Mouse (Mus musculus): Measurements from ENCODE around the gene Nup160.

Gene Nup160

DNA sequence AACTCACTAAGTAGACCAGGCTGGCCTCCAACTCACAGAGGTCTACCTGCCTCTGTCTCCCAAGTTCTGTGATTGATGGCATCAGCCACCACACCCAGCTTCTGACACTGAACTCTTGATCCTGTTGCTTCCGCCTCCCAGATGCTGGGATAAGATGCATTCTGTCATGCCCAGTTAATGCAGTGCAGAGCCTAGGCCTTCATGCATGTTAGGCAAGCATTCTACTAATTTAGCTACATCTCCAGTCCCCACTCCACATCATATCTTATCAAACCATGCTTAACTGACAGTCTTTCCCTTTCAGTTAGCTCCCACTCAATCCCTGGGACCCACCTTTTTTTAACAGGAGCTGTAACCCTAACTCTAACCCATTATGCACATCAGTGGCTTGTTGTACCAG lies 16.1 kb upstream of the Nup160 start:
- CTCF ChIA-PET, result no interaction called here

DNA sequence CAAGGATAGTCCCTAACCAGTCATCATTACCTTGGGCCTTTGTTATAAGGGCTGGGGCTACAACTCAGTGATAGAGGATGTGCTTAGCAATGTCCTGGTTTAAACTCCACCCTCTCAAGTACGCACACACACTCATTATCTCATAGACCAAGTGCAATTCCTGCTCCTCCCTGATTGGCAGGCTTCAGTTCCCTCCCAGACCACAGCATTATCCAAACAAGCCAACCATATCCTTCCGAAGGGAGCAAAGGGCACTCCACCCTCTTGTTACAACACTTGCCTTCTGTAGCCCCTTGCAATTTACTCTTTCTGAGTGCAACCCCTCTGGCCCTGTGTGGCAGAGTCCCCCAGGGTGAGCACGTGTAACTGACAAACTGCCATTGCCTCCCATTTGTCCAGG lies 15.6 kb upstream of the Nup160 start:
- CTCF ChIA-PET, result no interaction called here

GRCm38 (mm10) chr2:90666591-90667387 lies 10.2 kb upstream of the Nup160 start:
- CTCF ChIA-PET, result interaction anchor here (1.2 kb wide), 1 partner anchor 19 kb away, joined by 3 read pairs; no protein-coding TSS in a partner anchor

DNA sequence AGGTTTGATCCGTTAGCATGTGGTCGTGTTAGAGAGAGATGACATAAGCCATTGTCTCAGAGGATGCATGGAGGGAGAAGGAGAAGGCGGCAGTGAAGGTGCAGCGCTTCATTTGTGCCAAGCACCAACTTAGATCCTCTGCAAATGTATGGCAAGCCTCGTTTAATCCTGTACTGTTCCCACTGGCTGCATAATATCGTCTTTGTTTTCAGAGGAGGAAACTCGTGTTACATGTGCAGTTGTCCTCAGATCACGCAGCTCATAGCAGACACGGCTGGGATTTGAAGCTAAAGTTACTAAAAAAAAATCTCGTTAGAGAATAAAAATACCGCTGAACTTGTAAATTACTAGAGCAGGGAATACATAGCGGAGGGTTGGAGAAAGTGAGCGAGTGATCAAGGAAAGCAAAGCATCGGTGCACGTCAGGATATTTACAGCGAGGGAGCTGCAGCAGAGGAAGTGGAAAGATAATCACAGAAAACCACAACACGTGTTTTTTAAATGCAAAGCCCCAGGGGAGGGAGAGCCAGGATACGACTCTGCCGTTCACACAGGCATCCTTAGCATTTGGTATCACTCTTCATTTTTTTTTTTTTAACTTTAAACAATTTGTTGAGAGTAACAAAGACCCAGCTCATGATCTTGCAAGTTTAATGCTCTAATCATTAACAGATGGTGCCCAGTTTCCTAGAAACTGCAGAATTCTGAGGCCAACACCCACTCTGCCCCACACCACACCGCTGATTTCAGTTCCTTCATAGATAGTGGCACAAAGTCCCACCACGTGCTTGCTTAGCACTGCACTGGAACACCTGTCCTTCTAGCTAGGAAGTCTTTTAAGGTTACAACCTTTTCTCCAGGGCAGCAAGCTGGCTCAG lies 9.4 kb upstream of the Nup160 start:
- CTCF ChIA-PET, result interaction anchor here (1.2 kb wide), 1 partner anchor 19 kb away, joined by 3 read pairs; no protein-coding TSS in a partner anchor

DNA sequence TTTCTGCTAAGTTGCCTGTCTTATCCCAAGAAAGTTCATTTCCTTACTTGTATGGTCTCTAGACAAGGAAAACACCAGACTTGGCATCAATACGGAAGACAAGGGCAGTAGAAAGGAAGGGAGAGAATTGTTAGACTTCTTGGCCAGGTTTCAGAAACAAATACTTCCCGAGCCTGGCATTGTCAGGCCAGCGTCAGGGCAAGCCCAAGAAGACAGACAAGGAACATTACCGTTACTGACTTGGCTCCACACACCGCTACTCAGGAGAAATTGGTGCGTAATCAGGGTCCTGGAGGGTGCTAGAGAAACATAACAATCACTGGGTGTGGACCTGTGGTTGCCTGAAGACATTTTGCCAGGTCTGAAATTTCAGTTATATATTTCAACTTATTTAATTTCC lies 6.7 kb upstream of the Nup160 start:
- CTCF ChIA-PET, result interaction anchor here (1.0 to 1.1 kb wide), 2 partner anchors 13 to 140 kb away, joined by 3 read pairs; no protein-coding TSS in a partner anchor

DNA sequence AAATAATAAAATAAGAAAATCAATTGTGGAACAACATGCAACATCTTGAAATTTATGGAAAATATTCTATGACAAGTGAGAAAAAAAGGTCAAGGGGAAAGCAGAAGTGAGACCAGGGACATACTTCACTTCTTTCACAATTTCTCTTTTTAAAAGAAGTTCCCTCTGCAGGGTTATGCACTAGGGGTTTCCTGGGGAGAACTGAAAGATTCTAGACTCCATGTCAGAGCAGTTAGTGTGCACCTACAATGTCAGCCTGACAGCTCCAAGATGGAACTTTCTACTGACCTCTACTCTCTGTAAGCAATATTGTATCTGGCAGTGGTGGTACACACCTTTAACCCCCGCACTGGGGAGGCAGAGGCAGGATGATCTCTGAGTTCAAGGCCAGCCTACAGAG lies 3.7 kb upstream of the Nup160 start:
- CTCF ChIA-PET, result no interaction called here

DNA sequence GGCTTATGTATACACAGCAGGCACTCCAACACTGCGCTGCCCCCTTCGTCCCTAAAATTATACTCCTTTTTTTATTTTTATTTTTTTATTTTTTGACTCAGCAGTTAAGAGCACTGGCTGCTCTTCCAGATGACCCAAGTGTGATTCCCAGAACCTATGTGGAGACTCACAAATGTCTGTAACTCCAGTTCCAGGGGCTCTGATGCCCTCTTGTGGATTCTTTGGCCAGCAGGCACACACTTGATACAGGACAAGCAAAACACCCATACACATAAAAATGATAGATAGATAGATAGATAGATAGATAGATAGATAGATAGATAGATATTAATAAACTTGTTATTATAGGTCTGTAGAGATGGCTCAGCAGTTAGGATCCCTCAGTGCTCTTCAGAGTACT lies 2.5 kb upstream of the Nup160 start:
- CTCF ChIA-PET, result no interaction called here

- CTCF ChIA-PET, result interaction anchor here (0.6 to 1.0 kb wide), 3 partner anchors 16 to 102 kb away, joined by 3 to 11 read pairs (median 4); no protein-coding TSS in a partner anchor
These were observed 1.5 kb upstream of the Nup160 start for GRCm38 (mm10) chr2:90675488-90675887.

DNA sequence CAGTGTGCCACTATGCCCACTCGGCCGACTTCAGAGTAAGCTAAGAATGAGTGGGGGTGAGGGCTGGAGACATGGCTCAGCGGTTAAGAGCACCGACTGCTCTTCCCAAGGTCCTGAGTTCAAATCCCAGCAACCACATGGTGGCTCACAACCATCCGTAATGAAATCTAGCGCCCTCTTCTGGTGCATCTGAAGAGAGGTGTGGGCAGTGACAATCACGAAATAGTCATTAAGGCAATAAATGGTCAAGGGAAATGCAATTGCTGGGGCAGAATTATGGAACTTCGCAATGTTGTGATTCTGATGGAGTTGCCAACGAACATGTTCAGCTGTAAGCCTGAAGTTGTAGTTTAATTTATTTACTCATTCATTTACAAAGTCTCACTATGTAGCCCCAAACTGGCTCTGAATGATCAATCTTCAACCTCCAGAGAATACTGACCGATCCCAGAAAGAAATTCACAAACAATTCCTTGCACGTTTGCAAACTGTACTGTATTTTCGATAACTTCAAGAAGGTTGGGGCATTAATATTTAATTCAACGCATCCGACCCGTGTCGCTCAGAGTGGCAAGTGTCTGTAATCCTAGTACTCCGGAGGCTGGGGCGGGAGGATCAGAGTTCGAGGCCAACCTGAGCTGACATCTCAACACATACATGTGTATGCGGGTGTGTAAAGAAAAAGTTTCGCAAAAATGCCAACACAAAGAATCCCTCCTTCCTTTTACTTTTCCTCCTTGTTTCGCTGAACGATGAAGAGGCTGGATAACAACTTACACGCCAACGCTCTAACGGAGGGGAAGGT lies 1.4 kb downstream of the Nup160 start:
- CTCF ChIA-PET, result interaction anchor here (0.6 to 0.8 kb wide), 3 partner anchors 105 to 193 kb away, joined by 3 to 10 read pairs (median 3); no protein-coding TSS in a partner anchor

DNA sequence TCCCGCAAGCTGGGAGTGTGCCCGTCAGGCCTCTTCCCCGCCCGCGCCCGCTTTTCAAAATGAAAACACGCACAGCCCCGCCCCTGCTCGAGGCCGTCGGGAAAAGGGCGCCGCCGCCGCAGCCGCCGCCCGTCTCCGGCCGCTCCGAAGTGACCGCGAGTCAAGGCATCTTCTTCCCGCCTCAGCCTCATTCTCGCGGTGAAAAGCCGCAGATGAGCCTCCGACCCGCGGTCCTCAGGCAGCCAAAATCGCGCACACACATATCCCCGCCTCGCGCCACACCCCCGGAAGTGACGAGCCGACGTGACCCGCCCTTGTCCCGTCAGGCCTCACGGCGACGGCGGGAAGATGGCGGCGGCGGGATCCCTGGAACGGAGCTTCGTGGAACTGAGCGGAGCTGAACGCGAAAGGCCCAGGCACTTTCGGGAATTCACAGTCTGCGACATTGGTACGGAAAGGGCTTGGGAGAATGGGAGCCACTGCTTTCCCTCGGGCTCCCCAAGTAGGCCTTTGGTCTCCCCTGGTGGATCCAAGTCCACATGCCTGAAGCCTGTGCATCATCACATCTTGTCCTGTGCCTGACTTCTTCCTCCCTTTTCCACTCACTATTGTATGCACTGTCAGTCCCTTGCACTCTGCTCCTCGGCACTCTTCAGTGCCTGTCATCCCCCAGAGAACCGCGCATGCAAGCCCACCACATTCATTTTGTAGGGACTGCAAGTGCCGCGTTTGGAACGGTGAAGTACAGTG lies 2.2 kb downstream of the Nup160 start:
- CTCF ChIA-PET, result interaction anchor here (0.6 kb wide), 1 partner anchor 193 kb away, joined by 3 read pairs; no protein-coding TSS in a partner anchor

- CTCF ChIA-PET, result no interaction called here
These were observed 23.9 kb downstream of the Nup160 start for GRCm38 (mm10) chr2:90700943-90701342.

DNA sequence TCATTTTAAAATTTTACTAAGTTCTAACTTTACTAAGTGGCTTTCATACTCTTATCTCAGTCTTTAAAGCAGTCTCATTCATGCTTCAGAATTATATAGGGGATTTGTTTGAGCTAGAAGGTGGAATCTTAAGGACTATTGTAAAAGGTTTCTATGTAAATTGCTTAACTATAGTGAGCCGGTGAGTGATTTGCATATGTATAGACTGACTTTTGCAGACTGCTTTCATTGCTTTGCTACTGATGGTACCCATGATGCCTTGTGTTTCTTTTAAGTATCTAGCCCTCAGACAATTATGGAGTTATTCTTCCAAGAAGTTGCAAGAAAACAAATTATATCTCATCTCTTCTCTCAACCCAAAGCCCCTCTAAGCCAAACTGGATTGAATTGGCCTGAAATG lies 31.5 kb downstream of the Nup160 start:
- CTCF ChIA-PET, result no interaction called here

DNA sequence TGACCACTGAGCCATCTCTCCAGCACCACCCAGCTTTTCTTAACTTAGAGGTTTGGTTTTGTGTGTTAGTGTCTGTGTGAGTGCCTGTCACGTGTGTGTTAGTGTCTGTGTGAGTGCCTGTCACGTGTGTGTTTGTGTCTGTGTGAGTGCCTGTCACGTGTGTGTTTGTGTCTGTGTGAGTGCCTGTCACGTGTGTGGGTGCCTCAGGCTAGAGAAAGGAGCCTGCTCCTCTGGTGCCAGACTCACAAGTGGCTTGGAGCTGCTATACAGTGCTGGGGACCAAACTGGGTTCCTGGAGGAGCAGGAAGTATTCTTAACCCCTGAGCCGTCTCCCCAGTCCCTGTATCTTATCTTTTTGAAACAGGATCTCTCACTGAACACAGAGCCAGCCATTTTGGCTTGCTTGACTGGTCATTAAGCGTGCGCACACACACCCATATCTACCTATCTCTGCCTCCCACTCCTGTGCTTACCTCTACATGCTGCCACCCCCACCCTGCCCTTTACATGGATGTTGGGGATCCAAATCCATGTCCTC lies 38.6 kb downstream of the Nup160 start:
- CTCF ChIA-PET, result interaction anchor here (0.6 to 0.7 kb wide), 2 partner anchors 235 to 253 kb away, joined by 3 read pairs; no protein-coding TSS in a partner anchor

GRCm38 (mm10) chr2:90717366-90717765 lies 40.4 kb downstream of the Nup160 start:
- CTCF ChIA-PET, result no interaction called here

DNA sequence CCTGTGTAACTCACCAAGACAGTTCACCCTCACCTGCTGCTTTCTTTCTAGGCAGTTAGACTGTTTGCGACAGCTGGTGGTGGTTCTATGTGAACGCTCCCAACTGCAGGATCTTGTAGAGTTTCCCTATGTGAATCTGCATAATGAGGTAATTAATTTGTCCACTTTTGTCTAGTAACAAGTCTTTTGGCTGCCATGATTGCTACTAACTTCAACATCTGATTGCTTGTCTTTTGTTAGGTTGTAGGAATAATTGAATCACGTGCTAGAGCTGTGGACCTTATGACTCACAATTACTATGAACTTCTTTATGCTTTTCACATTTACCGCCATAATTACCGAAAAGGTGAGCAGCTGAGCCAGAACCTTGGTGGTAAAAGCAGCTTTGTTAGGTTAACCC lies 40.9 kb downstream of the Nup160 start:
- CTCF ChIA-PET, result no interaction called here

DNA sequence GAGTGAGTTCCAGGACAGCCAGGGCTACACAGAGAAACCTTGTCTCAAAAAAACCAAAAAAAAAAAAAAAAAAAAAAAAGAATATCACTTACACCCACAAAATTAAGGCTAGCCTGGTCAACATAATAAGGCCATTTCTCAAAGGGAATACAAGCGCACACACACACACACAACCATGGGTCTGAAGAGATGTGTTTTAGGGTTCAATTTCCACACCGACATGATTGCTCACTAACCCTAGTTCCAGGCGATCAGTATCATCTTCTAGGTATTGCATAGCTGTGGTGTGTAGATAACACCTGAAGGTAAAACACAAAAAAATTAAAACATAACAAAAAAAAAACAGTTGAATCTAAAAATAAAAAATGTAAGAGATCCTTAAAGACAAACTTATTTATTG lies 49.8 kb downstream of the Nup160 start:
- CTCF ChIA-PET, result no interaction called here

DNA sequence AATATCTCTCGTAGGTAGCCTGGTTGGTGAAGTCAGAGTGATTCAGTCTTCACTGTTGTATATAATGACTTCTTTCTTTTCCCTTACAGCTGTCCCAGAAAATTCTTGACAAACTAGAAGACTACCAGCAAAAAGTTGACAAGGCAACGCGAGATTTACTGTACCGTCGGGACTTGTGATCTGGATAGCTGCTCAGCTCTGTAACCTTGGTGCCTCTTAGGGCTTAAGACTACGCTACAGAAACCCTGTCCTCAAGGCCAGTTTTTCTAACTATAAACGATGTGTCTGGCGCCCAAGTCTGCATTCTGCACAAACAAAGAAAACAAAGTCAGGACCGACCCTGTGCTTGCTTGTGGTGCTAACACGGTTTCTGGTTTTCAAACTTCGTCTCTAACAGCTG lies 58.3 kb downstream of the Nup160 start:
- CTCF ChIA-PET, result interaction anchor here (0.7 kb wide), 1 partner anchor 200 kb away, joined by 3 read pairs; no protein-coding TSS in a partner anchor

- CTCF ChIA-PET, result interaction anchor here (0.7 to 0.8 kb wide), 2 partner anchors 104 to 199 kb away, joined by 3 read pairs; no protein-coding TSS in a partner anchor
These were observed 61.8 kb downstream of the Nup160 start for GRCm38 (mm10) chr2:90738801-90739200.

GRCm38 (mm10) chr2:90739327-90739726 lies 62.3 kb downstream of the Nup160 start:
- CTCF ChIA-PET, result interaction anchor here (0.7 to 0.8 kb wide), 2 partner anchors 104 to 199 kb away, joined by 3 read pairs; no protein-coding TSS in a partner anchor

DNA sequence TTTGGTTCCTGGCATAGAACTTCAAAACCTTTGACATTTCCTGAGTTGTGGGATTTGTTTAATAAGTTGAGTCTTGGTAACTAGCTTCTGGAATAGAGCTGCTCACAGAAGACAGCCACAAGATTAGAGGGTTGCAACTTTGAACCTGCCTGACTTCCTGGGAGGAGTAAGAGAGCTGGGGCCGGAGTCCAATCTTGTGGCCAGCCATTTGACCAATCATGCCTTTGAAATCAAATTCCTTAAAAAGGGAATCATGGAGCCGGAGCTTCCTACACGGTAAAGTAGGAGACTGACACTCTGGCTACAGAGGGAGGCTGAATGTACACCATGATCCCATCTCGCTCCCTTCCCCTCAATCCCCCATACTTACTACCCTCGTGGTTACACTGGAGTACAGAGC lies 62.9 kb downstream of the Nup160 start:
- CTCF ChIA-PET, result interaction anchor here (0.8 kb wide), 1 partner anchor 281 kb away, joined by 3 read pairs; no protein-coding TSS in a partner anchor

Measured in spleen, embryonic (tissue).